Mouse (Mus musculus): Measurements from ENCODE around the gene St7.

DNA sequence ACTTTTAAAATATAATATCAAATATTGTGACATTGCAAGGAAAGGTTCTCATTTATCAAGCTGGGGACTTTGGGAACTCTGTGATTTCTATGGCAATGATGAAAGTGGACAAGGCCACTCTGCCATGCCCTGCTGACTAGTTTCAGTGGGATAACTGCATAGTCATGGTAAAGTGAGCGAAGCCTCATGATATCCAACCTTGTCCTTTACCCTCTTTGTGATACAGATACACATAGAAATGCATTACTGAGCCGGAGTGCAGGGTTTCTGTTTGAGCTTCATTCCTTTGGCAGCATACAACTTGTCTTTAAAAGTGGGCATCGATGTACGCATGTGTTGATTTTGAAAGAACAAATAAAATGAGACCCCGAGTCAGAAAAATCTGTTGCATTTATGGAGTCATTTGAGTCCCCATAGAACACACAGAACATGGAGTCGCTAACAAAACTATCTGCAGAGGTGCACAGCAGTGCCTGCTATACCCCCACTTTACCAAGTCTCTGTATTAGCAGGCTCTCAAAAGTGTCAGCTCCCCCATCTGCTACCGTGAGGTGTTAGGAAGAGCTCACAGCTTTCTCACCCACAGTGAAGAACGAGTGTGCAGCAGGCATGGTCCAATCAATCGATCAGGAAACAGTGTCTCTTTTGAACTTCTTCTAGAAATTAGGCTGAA is 77.4 kb downstream of the St7 start:
- TF ChIP-seq POLR2A (IDR thresholded peaks at IDR 0.05; ENCODE audit: insufficient read depth, low read length) (no peak), CTCF (IDR thresholded peaks at IDR 0.05; ENCODE audit: low read depth, low read length) (no peak)
